Mouse (Mus musculus) right cerebral cortex, postnatal 36 days (tissue): ENCODE data around the gene Wdr44.
A peak's percentile ranks its signal among the peaks of the same experiment; 100 is the strongest.
"Not testable (repeated sequence)": the region's sequence is repeated elsewhere in the genome, so short reads cannot be mapped to it uniquely, and the experiment has no call there.

ENCODE experiments used
- DNase-seq, 2 experiments: peaks; one replicate each; pipeline ENCODE4 v3.0.0; 2022; ENCODE audit warnings: low spot score in 2 of 2, mixed read lengths in 1 of 2

Gene Wdr44

DNA sequence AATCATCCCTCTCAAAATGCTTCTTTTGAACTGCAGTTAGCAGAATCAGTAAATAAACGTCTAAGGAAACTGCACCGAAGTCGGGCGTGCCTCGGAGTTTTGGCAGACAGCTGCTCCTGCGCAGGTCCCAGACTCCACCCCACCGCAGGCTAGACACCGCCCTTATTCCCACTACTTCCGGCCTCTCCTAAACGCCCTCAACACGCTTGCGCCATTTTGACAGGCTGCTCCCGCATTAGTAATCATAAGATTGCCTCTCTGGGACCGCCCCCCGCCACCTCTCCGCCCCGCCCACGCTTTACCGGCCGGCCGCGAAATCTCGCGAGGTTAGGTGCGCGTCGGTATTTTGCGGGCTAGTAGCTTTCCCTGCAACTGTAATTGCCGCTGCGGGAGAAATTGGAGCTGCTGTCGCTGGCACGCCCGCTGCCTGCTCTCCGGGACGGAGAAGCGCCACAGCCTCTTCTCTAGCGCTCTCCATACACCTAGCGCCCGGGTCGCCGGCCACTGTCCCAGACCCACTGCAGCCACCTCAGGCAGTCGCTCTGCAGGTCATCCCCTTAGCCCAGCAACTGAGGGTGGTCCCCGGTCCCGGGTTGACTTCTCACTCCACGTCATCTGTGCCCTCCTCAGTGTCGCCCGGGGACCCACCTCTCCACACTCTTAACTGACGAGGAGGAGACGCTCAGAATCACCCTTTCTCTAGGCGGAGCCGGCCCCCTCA, at the start of gene Wdr44:
TSS of gene Wdr44 (plus strand) at position 330 of the 721 bp plus-strand sequence.
- DNase-seq, result peak; percentile 87 to 92

GRCm38 (mm10) chrX:23648371-23648770, 44.5 kb upstream of the Wdr44 start:
- no peak for DNase-seq

DNA sequence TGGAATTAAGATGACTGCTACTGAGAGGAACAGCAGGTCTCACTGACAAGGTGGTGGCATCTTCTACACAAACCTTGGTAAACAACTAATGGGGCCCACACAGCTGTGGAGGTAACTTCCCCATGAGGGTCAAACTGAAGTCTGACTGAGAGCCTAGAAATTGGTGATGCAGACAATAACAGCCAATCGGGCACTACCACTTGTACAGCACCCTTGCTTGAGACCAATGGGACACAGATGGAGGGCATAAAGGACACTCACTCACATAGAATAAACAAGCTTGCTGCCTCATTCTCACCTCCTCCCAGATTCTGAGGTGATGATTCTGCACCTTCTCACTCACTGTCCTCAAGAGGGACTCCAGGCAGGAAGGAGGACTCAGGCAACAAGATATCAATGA, 30.6 kb upstream of the Wdr44 start:
- no peak for DNase-seq

GRCm38 (mm10) chrX:23673193-23673592, 19.7 kb upstream of the Wdr44 start:
- no peak for DNase-seq

DNA sequence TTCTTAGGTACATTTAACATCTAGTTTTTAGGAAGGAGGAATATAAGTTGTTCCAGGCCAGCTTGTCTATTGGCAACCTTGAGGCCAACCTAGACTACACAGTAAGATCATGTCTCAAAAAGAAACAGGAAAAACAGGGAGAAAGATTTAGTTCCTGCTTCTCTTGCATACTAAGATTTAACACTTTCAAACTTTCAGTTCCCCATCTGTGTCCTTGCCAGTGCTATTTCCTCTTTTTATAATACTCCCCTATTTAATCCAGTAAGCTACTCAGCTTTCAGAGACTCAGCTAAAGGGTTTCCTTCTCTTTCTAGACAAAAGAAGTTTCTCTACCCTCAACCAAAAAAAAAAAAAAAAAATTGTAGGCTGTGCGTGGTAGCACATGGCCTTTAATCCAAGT, 17.4 kb upstream of the Wdr44 start:
- DNase-seq, result no peak

GRCm38 (mm10) chrX:23676583-23676982, 16.3 kb upstream of the Wdr44 start:
- no peak for DNase-seq

- DNase-seq, result no peak
These were observed 15.3 kb upstream of the Wdr44 start for GRCm38 (mm10) chrX:23677511-23677910.

- DNase-seq, result no peak
These were observed 522 bp upstream of the Wdr44 start for GRCm38 (mm10) chrX:23692336-23692721.

- no peak for DNase-seq
These were observed 871 bp downstream of the Wdr44 start for GRCm38 (mm10) chrX:23693443-23694400.

GRCm38 (mm10) chrX:23694588-23694987, 1.7 kb downstream of the Wdr44 start:
- DNase-seq, result no peak

- DNase-seq, result no peak
These were observed 2.3 kb downstream of the Wdr44 start for GRCm38 (mm10) chrX:23695109-23695508.

GRCm38 (mm10) chrX:23697346-23697745, 4.5 kb downstream of the Wdr44 start:
- no peak for DNase-seq

DNA sequence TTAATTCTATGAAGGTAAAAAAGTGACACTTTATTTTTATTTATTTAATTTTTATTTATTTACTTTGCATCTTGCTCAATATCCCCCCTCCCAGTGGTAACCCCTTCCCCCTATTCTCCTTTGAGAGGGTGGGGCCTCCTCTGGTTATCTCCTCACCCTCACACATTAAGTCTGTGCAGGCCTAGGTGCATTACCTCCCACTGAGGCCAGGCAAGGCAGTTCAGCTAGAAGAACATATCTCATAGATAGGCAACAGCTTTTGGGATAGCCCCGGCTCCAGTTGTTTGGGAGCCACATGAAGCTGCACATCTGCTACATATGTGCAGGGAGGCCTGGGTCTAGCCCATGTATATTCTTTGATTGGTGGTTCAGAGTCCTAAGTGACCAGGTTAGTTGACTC, 6.2 kb downstream of the Wdr44 start:
- DNase-seq, result no peak

GRCm38 (mm10) chrX:23717247-23717646, 24.4 kb downstream of the Wdr44 start:
- DNase-seq, result no peak

GRCm38 (mm10) chrX:23727463-23727862, 34.6 kb downstream of the Wdr44 start:
- DNase-seq, result no peak

- DNase-seq, result no peak
These were observed 61.8 kb downstream of the Wdr44 start for GRCm38 (mm10) chrX:23754671-23755070.

GRCm38 (mm10) chrX:23767849-23768248, 75.0 kb downstream of the Wdr44 start:
- DNase-seq, result no peak

GRCm38 (mm10) chrX:23807125-23807524, 114.3 kb downstream of the Wdr44 start:
- DNase-seq, result no peak

DNA sequence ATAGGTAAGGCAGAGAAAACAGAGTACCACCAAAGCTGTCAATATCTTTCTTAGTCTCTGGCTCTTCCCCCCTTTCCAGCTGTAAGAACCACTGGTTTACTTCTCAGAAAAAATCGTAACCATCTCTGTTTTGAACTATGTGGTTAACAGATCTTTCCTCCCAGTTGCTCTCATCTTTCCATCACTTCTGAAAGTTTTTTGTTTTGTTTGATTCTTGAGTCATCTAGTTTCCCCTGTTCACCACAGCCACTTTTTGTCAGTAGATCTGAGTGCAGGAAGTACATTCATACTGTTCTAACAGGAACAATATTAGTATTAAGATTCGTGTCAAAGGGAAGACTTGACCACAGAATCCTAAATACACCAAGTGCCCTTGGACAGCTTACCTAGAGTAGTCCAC, 117.5 kb downstream of the Wdr44 start:
- no peak for DNase-seq

- not testable (repeated sequence) for DNase-seq
These were observed 120.4 kb downstream of the Wdr44 start for GRCm38 (mm10) chrX:23813287-23813686.

- DNase-seq, result not testable (repeated sequence)
These were observed 130.0 kb downstream of the Wdr44 start for GRCm38 (mm10) chrX:23822885-23823284.

DNA sequence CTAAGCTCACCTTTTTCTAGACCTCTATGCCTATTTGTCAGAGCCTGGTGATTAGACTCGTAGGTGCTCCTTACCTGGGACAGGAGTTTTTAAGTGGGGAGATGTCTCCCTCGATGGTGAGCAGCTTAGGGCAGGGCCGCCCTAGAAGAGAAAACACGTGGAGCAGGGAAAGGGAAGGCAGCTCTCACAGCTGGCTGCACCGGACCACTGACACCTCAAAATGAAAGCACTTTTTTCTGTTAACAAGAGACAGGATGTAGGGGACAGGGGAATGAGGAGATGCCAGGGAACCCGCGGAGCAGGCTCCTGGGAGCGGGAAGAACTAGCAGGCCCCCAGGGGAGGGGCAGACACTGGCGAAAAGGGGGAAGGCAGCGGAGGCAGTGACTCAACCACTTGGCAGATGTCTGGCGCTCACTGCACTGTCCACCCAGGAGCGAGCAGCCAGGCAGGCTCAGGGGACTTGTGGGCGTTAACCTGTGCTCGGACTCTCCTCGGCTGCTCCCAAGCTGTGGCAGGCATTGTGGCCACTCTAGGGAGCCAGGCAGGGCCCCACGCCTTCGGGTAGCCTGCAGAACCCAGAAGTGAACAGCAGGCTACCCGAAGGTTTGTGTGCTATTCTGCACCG, 130.7 kb downstream of the Wdr44 start:
- no peak for DNase-seq
